Mouse (Mus musculus): ENCODE results near the gene Ranbp17. TPM values are rescaled to one million over a fixed set of nuclear protein-coding genes. Genes with fewer than 3 reads are reported as not detected.

Gene Ranbp17
- 1 to 10 TPM; 1.0 to 1.7 TPM for total RNA-seq (2021)
- long read RNA-seq, experiment 1, partial matches to known transcripts: 1 of 2 reads
- long read RNA-seq, experiment 1, other reads (novel, unspliced or antisense): 1 of 2 reads
- long read RNA-seq, experiment 2, partial matches to known transcripts: 1 of 1 reads
- long read RNA-seq, experiment 2, other reads (novel, unspliced or antisense): 0 of 1 reads

DNA sequence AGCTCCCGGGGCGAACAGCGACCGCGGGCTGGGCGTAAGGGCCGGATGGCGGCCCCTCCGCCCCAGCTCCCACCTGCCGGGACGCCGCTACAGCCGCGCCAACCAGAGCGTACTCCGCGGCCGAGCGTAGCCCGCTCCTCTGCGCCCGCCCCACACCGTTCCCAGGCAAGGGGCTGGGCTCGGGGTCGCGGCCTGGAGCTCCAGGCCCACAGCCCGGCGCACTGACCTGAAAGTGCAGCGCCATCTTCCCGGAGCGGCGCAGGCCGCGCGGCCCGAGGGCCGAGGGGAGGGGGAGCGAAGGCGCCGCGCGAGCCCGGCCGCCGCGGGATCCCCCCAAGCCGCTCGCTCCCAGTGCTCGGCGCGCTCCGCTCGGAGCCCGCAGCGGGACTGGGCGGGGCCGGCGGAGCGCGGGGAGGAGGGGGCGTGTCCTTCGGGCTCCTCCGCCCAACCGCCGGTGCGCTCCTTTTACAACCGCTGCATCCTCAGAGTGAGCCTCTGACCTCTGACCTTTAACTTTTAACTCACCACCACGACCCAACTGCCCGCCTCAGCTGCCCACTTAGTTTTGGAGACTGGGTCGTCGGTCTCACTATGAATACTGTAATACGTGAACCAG, at the start of gene Ranbp17:
Gene Ranbp17, minus strand, starts transcription at position 371 of the 616 bp plus-strand sequence.
- intact Hi-C loops (cut with DNase I; ENCODE audit: low total_unique reads): no loop called here
- peak; percentile 53 for DNase-seq

GRCm38 (mm10) chr11:33554123-33554522, 40.6 kb upstream of the Ranbp17 start:
- DNase-seq: no peak
- intact Hi-C loops (cut with DNase I; ENCODE audit: low total_unique reads): no loop called here

DNA sequence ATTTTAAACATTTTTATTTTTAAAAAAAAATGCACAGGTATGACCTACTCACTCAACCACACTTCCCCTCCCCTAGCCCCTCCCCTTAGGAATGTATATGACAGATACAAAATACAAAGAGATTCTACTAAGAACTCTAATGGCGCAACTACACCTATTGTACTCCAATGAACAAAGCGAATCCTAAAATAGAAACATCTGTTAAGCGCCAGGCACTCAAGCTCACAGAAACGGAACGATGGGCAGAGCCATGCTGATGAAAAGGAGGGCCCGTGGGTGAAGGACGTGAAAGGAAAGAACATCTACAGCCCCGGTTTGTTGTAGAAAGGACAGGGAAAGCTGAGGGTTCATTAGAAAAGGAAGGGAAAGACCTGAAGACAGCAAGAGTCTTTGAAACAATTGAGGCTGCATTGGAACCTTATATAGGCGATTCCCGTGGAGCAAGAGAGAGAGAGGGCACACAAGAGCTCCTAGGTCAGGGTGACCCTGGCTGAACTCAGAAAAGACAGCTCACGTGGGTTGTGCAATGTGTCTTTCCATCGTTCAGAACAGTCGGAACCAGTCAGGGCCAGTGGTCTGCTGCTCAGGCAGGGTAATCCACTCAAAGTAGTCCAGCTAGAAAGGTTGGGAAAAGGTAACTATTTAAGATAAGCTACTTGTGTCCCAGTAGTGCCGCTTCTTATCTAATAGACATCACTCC, 37.5 kb upstream of the Ranbp17 start:
- intact Hi-C loops (cut with DNase I; ENCODE audit: low total_unique reads): no loop called here
- no peak for DNase-seq

DNA sequence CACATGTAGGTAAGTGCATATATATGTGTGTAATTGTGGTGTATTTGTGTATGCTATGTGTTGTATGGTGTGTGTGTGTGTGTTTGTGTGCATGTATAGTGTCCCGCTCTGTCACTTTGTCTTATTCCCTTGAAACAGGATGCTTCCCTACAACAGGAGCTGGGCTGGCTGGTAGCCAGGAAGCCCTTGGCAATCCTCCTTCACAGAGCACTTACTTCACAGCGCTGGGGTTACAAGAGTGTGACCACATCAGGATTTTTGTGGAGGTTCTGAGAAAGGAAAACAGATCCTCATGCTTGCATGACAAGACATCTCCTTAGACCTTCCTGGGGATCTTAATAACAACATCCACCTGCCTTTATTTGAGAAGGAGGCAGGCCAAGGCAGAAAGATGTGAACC, 33.8 kb upstream of the Ranbp17 start:
- intact Hi-C loops (cut with DNase I; ENCODE audit: low total_unique reads): no loop called here
- no peak for DNase-seq

DNA sequence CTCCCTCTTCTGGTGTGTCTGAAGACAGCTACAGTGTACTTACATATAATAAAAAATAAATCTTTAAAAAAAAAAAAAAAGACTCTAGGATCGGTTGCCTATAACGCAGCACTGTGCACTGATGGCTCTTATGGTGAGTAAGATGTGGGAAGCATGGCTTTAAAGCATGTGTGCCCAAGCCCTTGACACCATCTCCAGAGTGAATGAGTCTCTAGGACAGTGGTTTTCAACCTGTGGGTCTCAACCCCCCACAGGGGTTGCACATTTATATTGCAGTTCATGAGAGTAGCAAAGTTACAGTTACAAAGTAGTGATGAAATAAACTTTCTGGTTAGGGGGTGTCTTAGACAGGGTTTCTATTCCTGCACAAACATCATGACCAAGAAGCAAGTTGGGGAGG, 31.4 kb upstream of the Ranbp17 start:
- DNase-seq: no peak
- intact Hi-C loops (cut with DNase I; ENCODE audit: low total_unique reads): no loop called here

GRCm38 (mm10) chr11:33544121-33544520, 30.6 kb upstream of the Ranbp17 start:
- DNase-seq: no peak
- intact Hi-C loops (cut with DNase I; ENCODE audit: low total_unique reads): no loop called here

GRCm38 (mm10) chr11:33537390-33538125, 24.0 kb upstream of the Ranbp17 start:
- intact Hi-C loops (cut with DNase I; ENCODE audit: low total_unique reads): no loop called here

GRCm38 (mm10) chr11:33536636-33537035, 23.1 kb upstream of the Ranbp17 start:
- no peak for DNase-seq
- intact Hi-C loops (cut with DNase I; ENCODE audit: low total_unique reads): no loop called here

More at GRCm38 (mm10) chr11:33537390-33538125, 24.0 kb upstream of the Ranbp17 start:
- no peak for DNase-seq

- intact Hi-C loops (cut with DNase I; ENCODE audit: low total_unique reads): no loop called here
- no peak for DNase-seq
These were observed 21.0 kb upstream of the Ranbp17 start for GRCm38 (mm10) chr11:33534541-33534940.

DNA sequence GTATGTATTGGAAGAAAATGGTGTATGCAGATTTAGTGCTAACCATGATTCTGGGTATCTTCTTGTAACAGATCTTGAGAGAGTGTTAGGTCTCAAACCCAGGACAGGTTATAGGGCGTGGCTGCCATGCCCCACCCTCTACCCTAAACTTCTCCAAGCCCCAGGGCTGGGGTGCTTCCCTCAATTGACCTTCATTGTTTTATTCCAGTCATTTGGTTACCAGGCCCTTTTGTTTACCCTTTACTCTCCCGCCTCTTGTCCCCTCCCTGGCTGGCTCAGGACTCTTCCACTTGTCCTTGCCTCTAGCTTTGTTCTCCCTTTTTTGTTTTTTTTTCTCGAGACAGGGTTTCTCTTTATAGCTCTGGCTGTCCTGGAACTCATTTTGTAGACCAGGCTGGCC, 20.0 kb upstream of the Ranbp17 start:
- intact Hi-C loops (cut with DNase I; ENCODE audit: low total_unique reads): no loop called here
- DNase-seq: no peak

DNA sequence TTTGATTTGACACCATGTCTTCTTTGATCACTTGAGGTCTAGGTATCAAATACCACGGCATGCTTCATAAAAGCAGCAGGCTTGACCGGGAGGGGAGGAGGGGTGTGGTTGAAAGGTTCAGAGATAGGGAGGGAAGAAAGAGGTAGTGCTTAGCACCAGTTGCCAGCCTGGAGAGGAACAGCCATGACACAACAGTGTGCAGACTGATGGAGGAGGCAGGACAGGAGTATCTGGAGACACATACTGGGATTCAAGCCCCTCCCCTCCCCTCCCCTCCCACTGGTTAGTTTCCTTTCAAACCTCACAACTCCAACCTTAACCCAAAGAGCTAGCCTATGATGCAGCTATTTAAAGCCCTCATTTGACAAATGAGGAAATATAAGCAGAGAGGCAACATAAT, 16.0 kb upstream of the Ranbp17 start:
- no peak for DNase-seq
- intact Hi-C loops (cut with DNase I; ENCODE audit: low total_unique reads): no loop called here

- peak; percentile 58 for DNase-seq
- intact Hi-C loops (cut with DNase I; ENCODE audit: low total_unique reads): no loop called here
These were observed 631 bp downstream of the Ranbp17 start for GRCm38 (mm10) chr11:33512854-33513375.

DNA sequence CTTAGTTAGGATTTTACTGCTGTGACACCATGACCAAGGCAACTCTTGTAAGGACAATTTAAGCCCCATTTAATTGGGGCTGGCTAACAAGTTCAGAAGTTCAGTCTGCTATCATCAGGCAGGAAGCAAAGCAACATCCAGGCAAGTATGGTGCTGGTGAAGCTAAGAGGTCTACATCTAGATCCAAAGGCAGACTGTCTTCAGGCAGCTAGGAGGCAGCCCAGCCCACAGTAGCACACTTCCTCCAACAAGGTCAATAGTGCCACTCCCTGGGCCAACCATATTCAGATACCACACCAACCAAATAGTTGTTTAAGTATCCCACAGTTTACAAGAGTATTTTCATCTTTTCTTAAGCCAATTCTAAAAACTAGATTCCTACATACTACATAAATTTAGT, 4.1 kb downstream of the Ranbp17 start:
- intact Hi-C loops (cut with DNase I; ENCODE audit: low total_unique reads): no loop called here
- DNase-seq: no peak

GRCm38 (mm10) chr11:33485746-33486145, 27.8 kb downstream of the Ranbp17 start:
- DNase-seq: no peak
- intact Hi-C loops (cut with DNase I; ENCODE audit: low total_unique reads): no loop called here

DNA sequence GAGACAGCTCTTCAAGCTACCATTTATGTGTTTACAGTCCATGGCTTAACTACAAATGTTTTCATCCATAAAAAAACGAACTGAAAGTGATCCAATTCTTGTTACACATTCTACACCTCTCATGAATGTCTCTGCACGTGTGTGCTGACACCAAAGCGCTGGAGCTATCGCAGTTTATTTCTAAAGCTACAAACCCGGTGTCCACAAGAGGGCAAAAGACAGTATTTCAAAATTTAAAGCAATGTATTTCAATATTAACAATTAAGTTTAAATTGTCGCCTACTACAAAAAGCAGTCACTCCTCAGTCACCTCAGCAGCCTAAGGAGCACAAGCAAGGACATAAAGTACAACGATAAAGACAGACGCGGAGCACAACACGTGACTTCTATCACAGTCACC, 33.1 kb downstream of the Ranbp17 start:
- DNase-seq: no peak
- intact Hi-C loops (cut with DNase I; ENCODE audit: low total_unique reads): no loop called here

DNA sequence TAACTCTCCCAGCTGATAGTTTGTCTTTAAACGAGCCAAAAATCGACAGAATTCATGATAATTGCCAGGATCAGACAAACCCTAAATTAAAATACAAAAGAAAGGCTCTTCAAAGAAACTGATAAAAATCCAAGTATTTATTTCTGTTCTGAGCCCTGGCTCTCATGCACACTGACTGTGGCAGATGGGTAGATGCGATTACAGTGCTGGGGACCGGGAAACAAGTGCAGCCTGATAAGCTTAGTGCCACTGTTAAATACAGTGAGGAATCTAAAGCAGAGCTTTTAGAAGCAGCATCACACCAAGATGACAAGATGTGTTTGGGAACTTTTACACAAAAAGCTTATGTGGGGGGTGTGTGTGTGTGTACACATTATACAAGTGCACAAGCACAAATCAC, 34.3 kb downstream of the Ranbp17 start:
- no peak for DNase-seq
- intact Hi-C loops (cut with DNase I; ENCODE audit: low total_unique reads): no loop called here

DNA sequence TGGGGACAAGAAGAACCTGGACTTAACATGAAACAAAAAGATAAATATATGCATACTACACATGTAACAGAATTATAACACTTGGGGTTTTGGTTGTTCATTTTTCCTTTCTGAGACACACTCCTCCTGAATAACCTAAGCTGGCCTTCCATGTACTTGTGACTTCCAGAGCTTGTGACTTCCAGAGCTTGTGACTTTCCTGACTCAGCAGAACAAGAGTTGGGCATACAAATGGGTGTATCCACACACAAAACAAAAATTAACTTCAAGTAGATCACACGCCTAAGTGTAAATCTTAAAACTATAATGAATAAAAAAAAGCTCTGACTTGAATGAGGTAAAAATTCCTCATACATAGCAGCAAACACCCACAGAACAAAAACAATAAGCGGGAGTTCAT, 36.9 kb downstream of the Ranbp17 start:
- intact Hi-C loops (cut with DNase I; ENCODE audit: low total_unique reads): no loop called here
- DNase-seq: no peak

DNA sequence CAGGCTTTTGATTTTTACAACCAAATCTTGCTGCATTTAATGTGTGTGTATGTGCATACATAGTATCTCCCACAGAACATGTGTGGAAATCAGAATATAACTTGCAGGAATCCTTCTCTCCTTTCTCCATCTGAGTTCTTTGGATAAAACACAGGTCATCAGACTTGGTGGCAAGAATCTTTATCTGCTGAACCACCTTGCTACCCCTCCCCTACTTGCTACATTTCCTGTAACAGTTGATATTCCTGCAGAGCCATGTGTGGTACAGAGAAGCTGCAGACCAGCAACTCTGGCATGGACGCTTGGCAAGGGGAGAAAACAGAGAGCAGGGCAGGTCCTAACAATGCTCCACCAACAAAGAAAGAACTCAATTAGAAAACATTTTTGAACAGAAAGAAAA, 52.4 kb downstream of the Ranbp17 start:
- intact Hi-C loops (cut with DNase I; ENCODE audit: low total_unique reads): no loop called here
- DNase-seq: no peak

DNA sequence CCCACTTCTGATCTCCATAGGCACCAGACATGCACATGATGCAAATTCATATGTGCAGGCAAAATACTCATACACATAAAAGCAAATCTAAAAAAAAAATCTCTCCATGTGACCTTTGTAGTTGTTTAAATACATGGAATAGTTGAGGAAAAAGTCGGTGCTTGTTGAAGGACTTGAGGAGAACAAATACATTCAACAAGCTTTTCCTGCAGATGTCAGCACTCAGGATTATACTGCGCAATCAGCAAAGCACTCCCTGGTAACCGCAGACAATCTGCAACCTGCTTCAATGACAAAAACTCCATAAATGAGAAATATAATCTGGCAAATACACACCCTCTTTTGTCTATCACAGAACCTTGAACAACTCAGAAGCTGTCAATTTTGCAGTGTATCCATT, 59.5 kb downstream of the Ranbp17 start:
- no peak for DNase-seq

GRCm38 (mm10) chr11:33433813-33434212, 79.7 kb downstream of the Ranbp17 start:
- no peak for DNase-seq
- intact Hi-C loops (cut with DNase I; ENCODE audit: low total_unique reads): no loop called here

More for the DNA sequence above, 59.5 kb downstream of the Ranbp17 start:
- intact Hi-C loops (cut with DNase I; ENCODE audit: low total_unique reads): no loop called here

All from gastrocnemius, postnatal 14 days (tissue).